Mouse (Mus musculus): ENCODE data around the gene Ccdc191. TPM values are rescaled to one million over a fixed set of nuclear protein-coding genes. Genes with fewer than 3 reads are reported as not detected.

Ccdc191 gene
- 1.1 TPM in 2 replicates for polyA plus RNA-seq (2012; rRNA removed)

GRCm38 (mm10) chr16:43889208-43890004 is at the start of gene Ccdc191:
Ccdc191 (plus strand) TSS chr16:43889800.
- WGBS: under 1% methylated on average over 33 of the region's 33 CpGs

GRCm38 (mm10) chr16:43841236-43841635 is 48.4 kb upstream of the Ccdc191 start:
- WGBS: 70% methylated on average over 1 of the region's 1 CpGs
- DNase-seq (ENCODE audit: low read depth, low spot score): no peak

More at GRCm38 (mm10) chr16:43889208-43890004, at the start of gene Ccdc191:
- peak; percentile 100 for DNase-seq (ENCODE audit: low read depth, low spot score)

GRCm38 (mm10) chr16:43849839-43850238 is 39.8 kb upstream of the Ccdc191 start:
- DNase-seq (ENCODE audit: low read depth, low spot score): no peak
- 57% methylated on average over 1 of the region's 1 CpGs for WGBS

- DNase-seq (ENCODE audit: low read depth, low spot score): no peak
- WGBS: 92% methylated on average over 5 of the region's 5 CpGs
Observed at GRCm38 (mm10) chr16:43858941-43859476, 30.6 kb upstream of the Ccdc191 start.

- no peak for DNase-seq (ENCODE audit: low read depth, low spot score)
- WGBS: 64% methylated on average over 6 of the region's 6 CpGs
Observed at GRCm38 (mm10) chr16:43860624-43861023, 29.0 kb upstream of the Ccdc191 start.

- DNase-seq (ENCODE audit: low read depth, low spot score): no peak
Observed at GRCm38 (mm10) chr16:43869805-43870204, 19.8 kb upstream of the Ccdc191 start.

GRCm38 (mm10) chr16:43871419-43871818 is 18.2 kb upstream of the Ccdc191 start:
- no peak for DNase-seq (ENCODE audit: low read depth, low spot score)
- WGBS: 85% methylated on average over 7 of the region's 7 CpGs

- no peak for DNase-seq (ENCODE audit: low read depth, low spot score)
- WGBS: 90% methylated on average over 6 of the region's 6 CpGs
Observed at GRCm38 (mm10) chr16:43879769-43880168, 9.8 kb upstream of the Ccdc191 start.

- 66% methylated on average over 3 of the region's 3 CpGs for whole genome bisulfite sequencing
- DNase-seq (ENCODE audit: low read depth, low spot score): no peak
Observed at GRCm38 (mm10) chr16:43881636-43882035, 8.0 kb upstream of the Ccdc191 start.

- peak; percentile 19 for DNase-seq (ENCODE audit: low read depth, low spot score)
- WGBS: 59% methylated on average over 2 of the region's 2 CpGs
Observed at GRCm38 (mm10) chr16:43882329-43882728, 7.3 kb upstream of the Ccdc191 start.

- 0% methylated on average over 9 of the region's 9 CpGs for WGBS
- no peak for DNase-seq (ENCODE audit: low read depth, low spot score)
Observed at GRCm38 (mm10) chr16:43890005-43890336, 371 bp downstream of the Ccdc191 start.

GRCm38 (mm10) chr16:43890747-43891336 is 1.2 kb downstream of the Ccdc191 start:
- 77% methylated on average over 4 of the region's 4 CpGs for WGBS
- DNase-seq (ENCODE audit: low read depth, low spot score): no peak

GRCm38 (mm10) chr16:43894501-43894900 is 4.9 kb downstream of the Ccdc191 start:
- 91% methylated on average over 8 of the region's 8 CpGs for WGBS
- no peak for DNase-seq (ENCODE audit: low read depth, low spot score)

GRCm38 (mm10) chr16:43900138-43900537 is 10.5 kb downstream of the Ccdc191 start:
- DNase-seq (ENCODE audit: low read depth, low spot score): no peak
- WGBS: 88% methylated on average over 4 of the region's 4 CpGs

GRCm38 (mm10) chr16:43900571-43900970 is 11.0 kb downstream of the Ccdc191 start:
- no peak for DNase-seq (ENCODE audit: low read depth, low spot score)

GRCm38 (mm10) chr16:43908881-43909280 is 19.3 kb downstream of the Ccdc191 start:
- 88% methylated on average over 2 of the region's 2 CpGs for WGBS
- no peak for DNase-seq (ENCODE audit: low read depth, low spot score)

GRCm38 (mm10) chr16:43918867-43919266 is 29.3 kb downstream of the Ccdc191 start:
- 86% methylated on average over 3 of the region's 3 CpGs for WGBS
- DNase-seq (ENCODE audit: low read depth, low spot score): no peak

GRCm38 (mm10) chr16:43922024-43922423 is 32.4 kb downstream of the Ccdc191 start:
- WGBS: 97% methylated on average over 2 of the region's 2 CpGs
- DNase-seq (ENCODE audit: low read depth, low spot score): no peak

- 77% methylated on average over 3 of the region's 3 CpGs for WGBS
- DNase-seq (ENCODE audit: low read depth, low spot score): no peak
Observed at GRCm38 (mm10) chr16:43922630-43923029, 33.0 kb downstream of the Ccdc191 start.

- 56% methylated on average over 6 of the region's 6 CpGs for WGBS
- DNase-seq (ENCODE audit: low read depth, low spot score): no peak
Observed at GRCm38 (mm10) chr16:43925001-43925558, 35.5 kb downstream of the Ccdc191 start.

- 94% methylated on average over 1 of the region's 1 CpGs for WGBS
- no peak for DNase-seq (ENCODE audit: low read depth, low spot score)
Observed at GRCm38 (mm10) chr16:43925846-43926245, 36.2 kb downstream of the Ccdc191 start.
